Mouse (Mus musculus) embryonic facial prominence, embryonic 14.5 days (tissue): ENCODE measurements around the gene Egf. TPM values are rescaled to one million over a fixed set of nuclear protein-coding genes. Genes with fewer than 3 reads are reported as not detected.

Source experiments
- ATAC-seq: fragments of 200-750 bp; cut with Nextera tagmentation; 2 replicates; pipeline ENCODE4 v1.8.0; 2017; ENCODE audit warnings: low read depth, moderate number of reproducible peaks, moderate TSS enrichment
- DNase-seq: peaks from one replicate; pipeline ENCODE4 v3.0.0-alpha.2; 2015; ENCODE audit warnings: low spot score
- H3K27ac ChIP-seq: fragments of 300-500 bp; sonication (generic); replicated peaks from 2 replicates; pipeline ENCODE4 v1.5.1; 2014; ENCODE audit warnings: low read depth, mild to moderate bottlenecking, low read length, moderate library complexity
- H3K27me3 ChIP-seq: fragments of 300-500 bp; sonication (generic); replicated peaks from 2 replicates; pipeline ENCODE4 v1.6.1; 2014; ENCODE audit warnings: low read length; ENCODE audit not compliant: control insufficient read depth, insufficient read depth
- H3K36me3 ChIP-seq: fragments of 300-500 bp; sonication (generic); 2 replicates; pipeline ENCODE4 v1.6.1; 2014; ENCODE audit warnings: low read length, mixed read lengths; ENCODE audit not compliant: control insufficient read depth, insufficient read depth
- H3K4me1 ChIP-seq: fragments of 300-500 bp; sonication (generic); 2 replicates; pipeline ENCODE4 v1.6.1; 2014; ENCODE audit warnings: antibody characterized with exemption, low read length; ENCODE audit not compliant: control insufficient read depth, insufficient read depth
- H3K4me2 ChIP-seq: fragments of 300-500 bp; sonication (generic); 2 replicates; pipeline ENCODE4 v1.6.1; 2014; ENCODE audit warnings: low read depth, mild to moderate bottlenecking, low read length, moderate library complexity, mixed read lengths
- H3K4me3 ChIP-seq: fragments of 300-500 bp; sonication (generic); 2 replicates; pipeline ENCODE4 v1.5.1; 2014; ENCODE audit warnings: low read depth, mild to moderate bottlenecking, low read length
- H3K9ac ChIP-seq: fragments of 300-500 bp; sonication (generic); 2 replicates; pipeline ENCODE4 v1.6.1; 2014; ENCODE audit warnings: low read depth, mild to moderate bottlenecking, low read length, moderate library complexity, mixed read lengths
- H3K9me3 ChIP-seq: fragments of 300-500 bp; sonication (generic); 2 replicates; pipeline ENCODE4 v1.6.1; 2016; ENCODE audit warnings: low read length; ENCODE audit not compliant: control insufficient read depth
- WGBS: fragments of 180-500 bp; shearing (Covaris S2); extraction: QIAGEN DNeasy Blood & Tissue Kit; methylation state at CpG from one replicate; pipeline ENCODE4 v1.1.7; 2014; 5-methylcytosine and 5-hydroxymethylcytosine counted together
- polyA plus RNA-seq: library from polyadenylated mRNA; unstranded; fragments of >200 nt; fragmentation: Nextera tagmentation; extraction: Ambion mirVana; gene quantifications from 2 replicates; pipeline ENCODE4 v1.2.1, GENCODE M21; 2014

Egf gene
- polyA plus RNA-seq, 1 experiment from 2014 or later, result 2.2 TPM

- no peak for ATAC-seq
- 0 out of 2 replicates have a peak, but pooled peaks cover 3% of the 10 kb centered on the region for H3K4me1 ChIP-seq
- H3K4me3 ChIP-seq, result no peak overlapping the region
- no peak overlapping the region for H3K9ac ChIP-seq
- no peaks in the 10 kb centered on the region for H3K27me3 ChIP-seq
- DNase-seq, result no peak
- no peaks in the 10 kb centered on the region for H3K9me3 ChIP-seq
- 69% methylated on average over 5 of the region's 5 CpGs for WGBS
- H3K36me3 ChIP-seq, result no peaks in the 10 kb centered on the region
- H3K4me2 ChIP-seq, result no peak overlapping the region
- H3K27ac ChIP-seq, result no peak overlapping the region
Measured at GRCm38 (mm10) chr3:129729916-129730315, 25.2 kb downstream of the Egf start.

GRCm38 (mm10) chr3:129725592-129725991 lies 29.5 kb downstream of the Egf start:
- Histone ChIP-seq H3K9me3 (no peaks in the 10 kb centered on the region), H3K4me3 (peak overlapping the region; percentile 45), H3K27me3 (no peaks in the 10 kb centered on the region), H3K4me2 (peak overlapping the region; percentile 48), H3K36me3 (no peaks in the 10 kb centered on the region), H3K27ac (no peak overlapping the region), H3K4me1 (peaks cover 6% of the 10 kb centered on the region; the same call in 1 of the 2 replicates), H3K9ac (no peak overlapping the region)
- ATAC-seq, result no peak
- 56% methylated on average over 5 of the region's 5 CpGs for WGBS
- DNase-seq, result no peak

DNA sequence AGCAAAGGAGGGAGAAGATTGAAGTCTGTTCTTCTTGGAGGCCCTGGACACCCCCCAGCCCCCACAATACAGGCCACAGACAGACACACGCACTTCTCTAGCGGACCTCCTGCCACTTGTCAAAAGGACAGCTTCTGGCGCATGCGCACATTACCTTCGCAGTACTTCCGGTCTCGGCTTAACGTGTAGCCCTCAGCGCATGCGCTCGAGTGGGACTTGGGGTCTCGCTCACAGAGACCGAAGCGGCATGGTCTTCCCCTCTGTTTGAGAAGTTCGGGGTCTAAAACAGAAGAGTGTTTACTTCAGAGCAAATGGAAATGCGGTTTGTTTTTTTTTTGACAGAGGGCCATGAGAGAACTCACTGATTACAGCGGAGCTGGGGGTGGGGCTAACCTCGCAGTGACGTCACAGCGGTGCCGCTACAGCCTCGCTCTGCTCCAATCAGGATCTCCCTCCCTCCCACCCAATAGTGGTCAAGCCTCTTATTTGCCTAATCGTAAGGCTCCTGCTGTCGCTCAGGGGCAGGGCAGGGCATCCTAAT lies 30.1 kb downstream of the Egf start:
- WGBS, result under 1% methylated on average over 24 of the region's 24 CpGs
- no peaks in the 10 kb centered on the region for H3K9me3 ChIP-seq
- peak; percentile 98 for DNase-seq
- peak overlapping the region; percentile 56 for H3K4me2 ChIP-seq
- no peaks in the 10 kb centered on the region for H3K36me3 ChIP-seq
- H3K27me3 ChIP-seq, result no peaks in the 10 kb centered on the region
- peak overlapping the region; percentile 51 for H3K9ac ChIP-seq
- ATAC-seq, result peak; percentile 97
- peak overlapping the region; percentile 80; the same call in 1 of the 2 replicates for H3K27ac ChIP-seq
- peak overlapping the region; percentile 45 for H3K4me3 ChIP-seq
- H3K4me1 ChIP-seq, result peaks cover 6% of the 10 kb centered on the region; the same call in 1 of the 2 replicates

GRCm38 (mm10) chr3:129724505-129724904 lies 30.6 kb downstream of the Egf start:
- Histone ChIP-seq H3K9me3 (no peaks in the 10 kb centered on the region), H3K4me3 (peak overlapping the region; percentile 45), H3K4me2 (peak overlapping the region; percentile 56), H3K9ac (peak overlapping the region; percentile 51), H3K4me1 (peaks cover 6% of the 10 kb centered on the region; the same call in 1 of the 2 replicates), H3K36me3 (no peaks in the 10 kb centered on the region), H3K27ac (no peak overlapping the region), H3K27me3 (no peaks in the 10 kb centered on the region)
- DNase-seq (no peak), ATAC-seq (no peak)
- 61% methylated on average over 5 of the region's 5 CpGs for WGBS

DNA sequence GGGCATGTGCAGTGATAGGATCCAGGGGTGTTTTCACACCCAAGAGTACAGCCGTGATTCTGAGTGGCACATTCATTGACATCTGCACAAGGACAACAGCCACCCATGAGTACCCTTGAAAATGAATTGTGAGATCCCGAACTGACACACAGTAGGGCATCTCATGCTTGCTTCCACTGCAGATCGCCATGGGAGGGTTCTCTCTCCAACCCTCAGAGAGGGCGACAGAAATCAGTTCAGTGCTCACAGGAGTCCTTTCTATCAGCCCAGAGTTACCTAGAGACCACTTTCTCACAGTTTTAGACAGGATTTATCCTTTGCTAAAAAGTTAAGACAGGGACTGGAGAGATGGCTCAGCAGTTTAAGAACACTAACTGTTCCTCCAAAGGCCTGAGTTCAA lies 31.8 kb downstream of the Egf start:
- Histone ChIP-seq H3K36me3 (no peaks in the 10 kb centered on the region), H3K9me3 (no peaks in the 10 kb centered on the region), H3K27ac (no peak overlapping the region), H3K9ac (no peak overlapping the region), H3K4me2 (no peak overlapping the region), H3K4me3 (no peak overlapping the region), H3K4me1 (peaks cover 6% of the 10 kb centered on the region; the same call in 1 of the 2 replicates), H3K27me3 (no peaks in the 10 kb centered on the region)
- ATAC-seq (no peak), DNase-seq (no peak)
- WGBS, result 72% methylated on average over 4 of the region's 4 CpGs

- no peak for ATAC-seq
- DNase-seq, result peak; percentile 13
- Histone ChIP-seq H3K4me3 (no peak overlapping the region), H3K27ac (no peak overlapping the region), H3K9me3 (no peaks in the 10 kb centered on the region), H3K36me3 (no peaks in the 10 kb centered on the region), H3K27me3 (no peaks in the 10 kb centered on the region), H3K9ac (no peak overlapping the region), H3K4me2 (no peak overlapping the region), H3K4me1 (no peaks in the 10 kb centered on the region)
- 63% methylated on average over 15 of the region's 15 CpGs for WGBS
Measured at GRCm38 (mm10) chr3:129714542-129715145, 40.5 kb downstream of the Egf start.

GRCm38 (mm10) chr3:129708157-129708556 lies 47.0 kb downstream of the Egf start:
- 0 out of 2 replicates have a peak, but pooled peaks have one; percentile 9 for ATAC-seq
- Histone ChIP-seq H3K27me3 (no peaks in the 10 kb centered on the region), H3K4me2 (no peak overlapping the region), H3K9me3 (no peaks in the 10 kb centered on the region), H3K36me3 (0 out of 2 replicates have a peak, but pooled peaks cover 4% of the 10 kb centered on the region), H3K9ac (no peak overlapping the region), H3K4me1 (no peaks in the 10 kb centered on the region), H3K4me3 (no peak overlapping the region), H3K27ac (no peak overlapping the region)
- DNase-seq, result peak; percentile 54
- 21% methylated on average over 5 of the region's 5 CpGs for WGBS

DNA sequence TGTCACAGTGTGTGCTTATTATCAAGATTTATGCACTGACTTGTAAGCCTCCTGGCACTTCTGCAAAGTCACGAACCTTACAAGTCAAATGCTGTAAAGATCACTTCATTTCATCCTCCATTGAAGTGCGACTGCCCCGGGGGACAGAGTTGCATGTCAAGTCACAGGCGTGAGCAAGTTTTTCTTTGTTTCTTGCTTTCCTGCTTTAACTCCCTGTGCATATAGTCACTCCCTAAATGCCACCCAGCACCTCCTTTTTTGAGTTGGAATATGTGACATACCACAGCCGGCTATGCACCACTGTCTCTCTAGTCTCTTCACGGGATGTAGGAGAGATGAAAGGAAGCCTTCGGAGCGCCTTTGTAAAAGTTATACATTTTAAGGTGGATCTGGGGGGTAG lies 56.2 kb downstream of the Egf start:
- Histone ChIP-seq H3K9me3 (no peaks in the 10 kb centered on the region), H3K9ac (no peak overlapping the region), H3K27ac (no peak overlapping the region), H3K4me1 (no peaks in the 10 kb centered on the region), H3K4me3 (no peak overlapping the region), H3K27me3 (no peaks in the 10 kb centered on the region), H3K4me2 (no peak overlapping the region), H3K36me3 (no peaks in the 10 kb centered on the region)
- DNase-seq (peak; percentile 74), ATAC-seq (peak; percentile 18; the same call in 1 of the 2 replicates)
- WGBS, result 68% methylated on average over 8 of the region's 8 CpGs

- no peaks in the 10 kb centered on the region for H3K9me3 ChIP-seq
- no peaks in the 10 kb centered on the region for H3K27me3 ChIP-seq
- H3K4me1 ChIP-seq, result no peaks in the 10 kb centered on the region
- WGBS, result 84% methylated on average over 6 of the region's 6 CpGs
- no peaks in the 10 kb centered on the region for H3K36me3 ChIP-seq
- no peak for DNase-seq
- H3K4me2 ChIP-seq, result no peak overlapping the region
- no peak overlapping the region for H3K9ac ChIP-seq
- no peak for ATAC-seq
- H3K4me3 ChIP-seq, result no peak overlapping the region
- no peak overlapping the region for H3K27ac ChIP-seq
Measured at GRCm38 (mm10) chr3:129698365-129698764, 56.8 kb downstream of the Egf start.
